Mouse (Mus musculus) MN1 (cell line): ENCODE results near the gene Rhbdd2.

Experiments used
- DNase-seq: peaks from one replicate; pipeline ENCODE4 v3.0.0-alpha.2; 2016; ENCODE audit warnings: low spot score

Rhbdd2 gene

GRCm38 (mm10) chr5:135682009-135682408 lies 49.6 kb downstream of the Rhbdd2 start:
- no peak for DNase-seq

GRCm38 (mm10) chr5:135682942-135683570 lies 50.6 kb downstream of the Rhbdd2 start:
- DNase-seq, result no peak

DNA sequence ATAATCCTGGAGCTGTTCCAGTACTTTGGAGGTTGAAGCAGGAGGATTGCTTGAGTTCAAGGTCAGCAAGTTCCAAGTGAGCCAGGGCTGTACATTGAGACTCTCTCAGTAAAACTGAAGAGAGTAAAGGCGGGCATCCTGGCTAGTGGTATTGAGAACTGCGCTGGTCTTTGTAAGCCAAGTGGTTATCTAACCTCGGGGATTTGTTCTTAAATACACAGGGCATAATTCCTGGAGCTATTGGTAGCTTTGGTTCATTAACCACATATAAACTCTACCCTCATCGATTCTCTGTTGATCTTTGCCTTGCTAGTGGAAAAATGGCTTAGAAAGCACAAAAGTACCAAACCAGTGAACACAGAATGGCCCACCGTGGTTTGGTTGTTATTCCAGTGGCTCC lies 58.0 kb downstream of the Rhbdd2 start:
- DNase-seq, result no peak

GRCm38 (mm10) chr5:135691266-135691665 lies 58.8 kb downstream of the Rhbdd2 start:
- no peak for DNase-seq

DNA sequence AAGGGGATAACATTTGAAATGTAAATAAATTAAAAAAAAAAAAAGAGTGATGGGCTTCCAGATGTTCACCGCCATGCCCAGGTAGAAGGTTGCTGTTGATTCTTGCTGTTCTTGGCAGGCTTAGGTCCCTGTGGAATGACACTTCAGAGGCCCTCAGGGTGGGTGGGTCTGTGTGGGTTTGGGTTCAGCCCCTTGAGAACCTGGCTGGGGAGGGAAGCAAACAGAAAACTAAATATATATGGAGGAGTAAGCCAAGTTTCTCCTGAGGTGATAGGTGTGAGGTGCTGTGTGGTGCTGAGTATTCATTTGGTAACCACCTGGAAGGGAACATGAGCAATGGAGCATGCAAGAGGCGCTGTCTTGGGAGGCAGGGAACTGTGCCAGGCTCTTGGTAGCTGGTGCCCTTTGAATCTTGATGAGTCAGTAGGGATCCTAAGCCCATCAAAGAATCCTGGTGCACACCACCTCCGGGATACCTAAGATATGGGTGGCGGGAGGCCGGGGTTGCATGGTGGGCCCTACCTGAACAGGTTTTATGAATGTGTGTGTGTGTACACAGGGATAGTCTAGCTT lies 60.9 kb downstream of the Rhbdd2 start:
- no peak for DNase-seq

DNA sequence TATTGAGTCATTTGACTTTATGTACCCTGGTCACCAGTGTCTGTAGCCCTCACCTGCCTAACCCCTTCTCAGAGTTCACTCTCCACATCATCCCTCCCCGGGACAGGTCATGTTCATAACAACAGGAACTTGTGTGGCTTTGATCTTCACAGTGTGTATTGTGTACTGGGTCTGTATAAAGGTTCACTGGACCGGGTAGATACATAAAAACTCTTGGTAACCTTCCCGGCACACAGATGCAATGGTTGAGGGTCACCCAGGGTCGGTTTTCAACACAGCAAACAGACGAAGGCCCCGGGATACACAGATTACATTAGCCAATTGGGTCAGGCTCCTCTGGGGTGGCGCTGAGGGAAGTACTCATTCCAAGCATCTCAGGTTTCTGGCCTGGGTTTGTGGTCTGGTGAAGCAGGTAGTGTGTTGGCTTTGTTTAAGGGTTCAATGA lies 62.9 kb downstream of the Rhbdd2 start:
- no peak for DNase-seq
